Mouse (Mus musculus) ES-E14 (cell line): ENCODE data around the gene F9.

ENCODE experiments used
- CHD2 ChIP-seq: IDR thresholded peaks from 2 replicates; pipeline ENCODE4 v1.6.1; 2014; ENCODE audit warnings: mild to moderate bottlenecking, low read depth, low read length, inconsistent platforms
- MAFK ChIP-seq: IDR thresholded peaks from 2 replicates; pipeline ENCODE4 v1.6.1; 2014; ENCODE audit warnings: mild to moderate bottlenecking, low read depth, low read length, inconsistent platforms; ENCODE audit not compliant: insufficient read depth
- ZC3H11A ChIP-seq: IDR thresholded peaks from 2 replicates; pipeline ENCODE4 v1.6.1; 2012; ENCODE audit warnings: low read depth, mild to moderate bottlenecking, inconsistent platforms, low read length, borderline replicate concordance
- ZNF384 ChIP-seq: IDR thresholded peaks from 2 replicates; pipeline ENCODE4 v1.6.1; 2012; ENCODE audit warnings: low read depth, low read length, inconsistent platforms

DNA sequence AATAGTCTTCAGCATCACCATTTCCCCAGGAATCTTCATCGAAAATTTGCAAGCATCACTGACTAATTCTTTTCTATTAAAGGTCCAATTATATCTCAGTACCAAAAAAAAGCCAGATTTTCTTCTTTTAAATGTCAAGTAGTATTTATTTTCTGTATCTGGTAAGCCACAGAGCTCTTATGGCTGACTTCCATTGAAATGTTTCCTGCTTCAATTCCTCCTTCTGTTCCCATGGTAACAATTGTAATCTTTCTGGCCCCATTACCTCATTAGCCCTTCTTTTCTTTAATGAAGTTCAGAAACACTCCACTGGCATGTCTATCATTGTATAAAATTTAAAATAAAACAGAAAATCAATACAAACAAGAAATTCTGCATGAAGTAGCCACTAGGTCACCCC, 76.1 kb downstream of the F9 start:
- TF ChIP-seq MAFK (no peak), ZC3H11A (no peak), ZNF384 (no peak), CHD2 (no peak)
